Mouse (Mus musculus) megakaryocyte, adult 5-6 weeks (primary cell): Measurements from ENCODE around the gene Pitpnb. TPM values are rescaled to one million over a fixed set of nuclear protein-coding genes. Genes with fewer than 3 reads are reported as not detected.

Experiments used
- ATAC-seq: 2 replicates; pipeline ENCODE4 v1.8.0; 2016; ENCODE audit warnings: mild to moderate bottlenecking, inconsistent platforms; ENCODE audit not compliant: poor library complexity, severe bottlenecking
- total RNA-seq, 2 experiments: library from RNA; stranded (forward) in 1 of 2; stranded (reverse) in 1 of 2; fragments of 153-499, 151-499 nt in 1 of 2; fragments of 221-1000, 200-1000 nt in 1 of 2; gene quantifications; 2 replicates each; pipeline versions ENCODE4 v1.2.3 to v1.2.4; 2015 to 2017

Pitpnb gene
- total RNA-seq, 2 experiments from 2014 or later = 12.6 to 46.7 TPM

DNA sequence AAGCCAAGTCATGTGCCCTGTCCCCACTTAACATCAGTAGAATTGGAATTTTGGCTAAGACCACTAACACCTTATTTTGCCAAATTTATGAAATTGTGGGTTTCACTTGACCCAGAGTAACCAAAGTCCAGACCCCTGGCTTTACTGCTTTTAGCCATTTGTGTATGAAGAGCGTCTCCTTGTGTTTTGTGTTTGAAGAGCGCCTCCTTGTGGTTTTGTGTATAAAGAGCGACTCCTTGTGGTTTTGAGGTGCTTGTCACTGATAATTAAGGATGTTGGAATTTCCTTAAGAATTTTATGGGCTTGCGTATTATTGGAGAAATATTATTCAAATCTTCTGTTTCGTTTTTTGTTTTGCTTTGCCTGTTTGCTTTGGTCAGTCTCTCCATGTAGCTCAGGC lies 11.0 kb downstream of the Pitpnb start:
- peak; percentile 49; the same call in 1 of the 2 replicates for ATAC-seq

DNA sequence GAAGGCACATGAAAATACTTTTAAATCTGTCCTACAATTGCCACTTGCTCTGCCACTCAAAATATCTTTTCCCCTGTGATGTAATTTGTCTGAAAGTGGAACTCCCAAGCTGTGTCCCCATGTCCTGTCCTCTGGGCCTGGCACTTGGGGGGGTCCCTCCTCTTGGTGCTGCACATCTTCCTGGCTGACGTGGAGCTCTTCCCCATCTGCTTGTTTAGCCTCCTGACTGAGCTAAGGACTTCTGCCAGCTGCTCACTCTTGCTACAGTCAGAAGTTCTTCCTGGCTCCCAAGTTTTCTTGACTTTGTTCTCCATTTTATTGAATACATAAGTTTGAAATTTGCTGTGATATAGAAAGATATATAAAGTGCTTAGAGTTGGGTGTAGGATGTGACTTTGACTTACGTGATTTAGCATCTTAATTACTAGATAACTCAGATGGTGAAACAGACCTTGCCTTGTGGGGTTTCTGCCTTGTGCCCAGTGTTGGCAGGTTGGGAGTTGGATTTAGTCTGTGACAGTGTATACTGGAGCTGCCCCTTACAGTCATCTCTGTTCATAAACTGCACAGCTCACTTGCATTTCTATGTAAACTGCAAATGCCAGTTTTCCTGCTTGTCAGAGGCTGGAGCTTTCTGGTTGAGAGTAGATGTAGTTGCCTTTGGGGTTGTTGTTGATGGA lies 14.3 kb downstream of the Pitpnb start:
- no peak for ATAC-seq

DNA sequence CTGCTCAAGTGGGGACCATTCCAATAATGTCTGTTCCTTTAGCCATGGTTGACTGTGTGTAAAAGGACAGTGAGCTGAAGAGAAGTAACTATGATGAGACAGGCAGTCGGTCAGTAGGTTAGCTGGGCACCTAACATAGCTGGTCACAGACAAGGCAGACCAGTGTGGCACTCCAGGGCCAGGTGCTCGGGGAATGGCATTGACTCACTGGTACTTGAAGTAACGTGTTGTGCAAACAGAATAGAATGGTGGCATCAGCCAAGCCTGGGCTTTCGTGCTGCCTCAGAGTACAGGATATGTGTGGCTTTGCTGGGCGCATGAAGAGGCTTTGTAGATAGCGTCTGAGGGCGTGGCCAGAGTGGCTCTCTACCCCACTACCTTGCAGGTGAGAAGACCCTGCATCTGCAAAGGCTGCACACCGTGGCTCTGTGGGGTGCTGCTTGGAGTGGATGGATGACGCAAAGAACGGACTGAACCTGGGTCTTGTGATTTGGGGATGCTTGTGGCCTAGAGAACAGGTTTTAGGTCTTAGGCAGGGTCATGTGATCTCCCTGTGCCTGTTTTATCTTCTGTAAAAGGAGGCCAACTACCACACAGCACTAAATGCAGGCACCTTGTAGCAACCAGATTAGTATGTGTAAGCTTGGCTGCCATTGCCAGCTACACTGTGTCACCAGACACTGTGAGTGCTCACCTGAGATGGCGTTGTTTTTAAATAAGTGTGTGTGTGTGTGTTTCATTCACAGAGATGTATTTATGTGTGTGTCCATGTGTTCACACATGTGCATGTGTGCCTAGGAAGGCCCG lies 26.5 kb downstream of the Pitpnb start:
- 0 out of 2 replicates have a peak, but pooled peaks have one; percentile 15 for ATAC-seq

DNA sequence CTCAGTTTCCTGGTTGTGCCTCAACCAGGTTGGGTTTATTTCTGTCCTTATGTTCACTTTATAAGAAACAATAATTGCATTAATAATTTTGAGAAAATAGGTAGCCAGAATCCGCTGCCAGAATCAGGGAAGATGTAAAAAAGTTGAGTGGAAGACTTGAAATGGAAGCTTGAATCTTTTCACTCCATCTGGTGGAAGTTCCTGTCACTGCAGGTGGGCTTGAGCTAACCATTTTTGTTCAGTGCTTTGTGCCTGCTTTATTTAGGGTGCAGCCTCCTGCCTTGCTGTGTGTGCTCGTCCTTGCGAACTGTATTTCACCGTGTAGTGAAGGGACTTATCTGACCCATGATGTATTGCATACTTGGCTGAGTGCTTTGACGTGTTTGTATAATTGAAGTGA lies 30.0 kb downstream of the Pitpnb start:
- no peak for ATAC-seq

DNA sequence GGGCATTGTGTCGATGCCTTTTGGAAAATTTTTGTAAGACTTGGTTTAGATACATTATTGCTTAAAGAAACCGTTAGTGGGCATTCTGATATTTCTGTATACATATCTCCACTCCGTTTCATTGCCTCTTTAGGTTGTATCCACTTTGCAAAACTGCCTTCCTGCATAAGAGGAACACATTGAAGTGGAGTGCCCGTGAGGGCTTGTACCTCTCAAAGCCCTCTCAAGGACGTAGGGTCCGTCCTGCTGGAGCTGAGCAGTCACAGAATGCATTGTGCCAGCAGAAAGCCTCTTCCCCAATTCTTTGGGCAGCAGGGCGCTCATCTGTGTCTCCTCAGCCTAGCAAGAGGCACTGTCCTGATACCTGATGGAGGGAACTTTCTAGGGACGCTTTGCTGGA lies 30.5 kb downstream of the Pitpnb start:
- ATAC-seq = no peak

DNA sequence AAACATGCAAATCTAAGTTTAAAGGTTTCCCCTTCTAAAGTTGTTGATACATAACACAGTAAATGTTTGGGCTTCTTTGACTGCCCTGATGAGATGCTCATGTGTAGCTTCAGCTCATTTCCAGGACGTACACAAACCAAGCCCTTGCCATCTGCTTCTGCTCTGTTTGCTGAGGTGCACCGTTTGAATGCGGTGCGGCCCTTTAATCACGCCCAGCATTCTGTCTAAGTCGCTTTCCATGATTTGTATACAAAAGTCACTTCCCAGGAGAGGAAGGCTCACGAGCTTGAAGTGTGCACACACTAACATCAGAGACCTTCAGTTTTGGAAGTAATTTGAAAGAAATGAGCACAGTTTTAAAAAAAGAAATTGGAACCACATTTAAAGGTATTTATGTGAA lies 31.3 kb downstream of the Pitpnb start:
- no peak for ATAC-seq

DNA sequence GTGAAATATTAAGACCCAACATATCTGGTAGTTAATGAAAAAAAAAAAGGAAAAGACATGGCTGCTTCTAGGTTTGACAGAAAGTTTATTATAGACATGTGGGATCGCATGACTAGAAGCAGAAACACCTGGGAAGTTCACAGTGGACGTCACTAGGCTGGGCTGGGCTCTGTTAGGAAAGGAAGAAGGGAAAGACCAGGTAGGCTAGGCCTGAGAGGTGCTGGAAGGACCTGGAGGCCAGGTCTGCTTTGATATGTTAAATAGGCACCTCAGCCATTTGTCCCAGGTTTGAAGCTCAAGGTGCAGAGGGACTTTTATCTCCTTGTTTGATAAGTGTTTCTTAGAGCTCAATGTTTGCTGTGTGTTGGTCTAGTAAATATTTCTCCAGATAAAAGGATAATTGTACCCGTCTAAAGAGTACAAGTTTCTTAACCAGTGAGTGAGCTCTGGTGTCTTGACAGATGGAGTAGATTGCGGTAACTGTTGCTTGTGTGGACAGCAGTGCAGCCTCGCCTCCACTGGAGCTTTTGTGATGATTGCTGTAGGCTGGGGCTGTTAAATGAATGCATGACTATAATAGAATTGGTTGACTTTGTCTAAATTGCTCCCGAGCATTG lies 33.0 kb downstream of the Pitpnb start:
- no peak for ATAC-seq

DNA sequence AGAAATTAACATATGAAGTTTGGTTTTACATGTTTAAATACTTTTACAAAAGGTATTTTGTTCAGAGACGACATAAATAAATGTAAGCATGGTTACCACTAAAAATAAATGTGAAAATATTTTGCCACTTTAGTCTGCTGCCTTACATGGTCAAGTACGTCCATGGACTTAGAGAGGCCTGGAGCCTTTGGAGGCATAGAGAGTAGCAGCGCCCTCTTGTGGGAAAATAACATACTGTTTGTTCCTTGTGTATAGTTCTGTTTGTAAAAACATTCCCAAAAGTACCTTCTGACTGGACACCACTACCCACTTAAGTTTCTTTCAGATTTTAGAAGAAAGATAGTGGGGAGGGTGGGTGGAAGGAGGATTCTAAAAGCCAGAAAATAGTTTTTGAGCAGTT lies 34.0 kb downstream of the Pitpnb start:
- no peak for ATAC-seq

DNA sequence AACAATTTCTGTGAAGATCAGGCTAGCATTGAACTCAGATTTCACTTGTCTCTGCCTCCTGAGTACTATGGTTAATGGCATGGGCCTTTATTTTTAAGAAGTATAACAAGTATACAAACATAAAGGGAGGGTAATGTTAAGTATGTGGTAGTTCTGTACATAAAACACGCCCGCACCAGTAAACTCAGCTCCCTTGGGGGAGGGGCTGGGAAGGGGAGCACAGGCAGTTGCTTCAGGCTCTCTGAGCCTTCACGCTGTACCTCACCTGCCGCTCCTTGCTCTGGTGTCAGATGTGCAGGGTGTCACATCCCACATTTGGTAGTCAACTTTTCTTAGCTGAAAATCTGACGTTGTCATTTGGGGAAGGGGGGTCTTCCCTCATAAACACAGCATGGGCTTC lies 35.6 kb downstream of the Pitpnb start:
- ATAC-seq = no peak

DNA sequence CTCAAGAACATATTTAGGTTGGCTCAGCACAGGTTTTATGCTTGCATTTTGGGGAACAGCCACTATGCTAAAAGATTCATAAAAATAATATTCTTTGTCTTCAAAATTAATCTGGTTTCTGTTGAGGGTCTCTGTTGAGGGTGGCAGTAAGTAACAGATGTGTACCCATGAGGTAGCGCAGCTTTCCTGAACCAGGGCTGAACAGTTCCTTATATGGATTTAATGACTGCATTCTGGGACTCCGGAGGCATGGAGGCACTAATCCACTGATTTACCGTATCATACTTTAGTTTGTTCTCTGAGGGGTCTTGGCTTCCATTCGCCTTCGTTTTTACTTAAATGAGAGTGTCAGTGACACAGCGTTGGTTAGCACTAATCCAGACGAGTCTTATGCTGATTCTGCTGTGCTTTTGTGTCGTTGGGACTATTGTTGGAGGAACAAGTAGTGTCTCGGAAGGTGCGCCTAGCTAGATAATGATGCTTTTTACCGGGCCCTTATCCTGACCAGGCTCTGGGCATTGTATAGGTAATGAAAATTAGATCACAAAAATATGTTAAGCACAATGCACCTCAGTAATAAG lies 37.5 kb downstream of the Pitpnb start:
- ATAC-seq = no peak

DNA sequence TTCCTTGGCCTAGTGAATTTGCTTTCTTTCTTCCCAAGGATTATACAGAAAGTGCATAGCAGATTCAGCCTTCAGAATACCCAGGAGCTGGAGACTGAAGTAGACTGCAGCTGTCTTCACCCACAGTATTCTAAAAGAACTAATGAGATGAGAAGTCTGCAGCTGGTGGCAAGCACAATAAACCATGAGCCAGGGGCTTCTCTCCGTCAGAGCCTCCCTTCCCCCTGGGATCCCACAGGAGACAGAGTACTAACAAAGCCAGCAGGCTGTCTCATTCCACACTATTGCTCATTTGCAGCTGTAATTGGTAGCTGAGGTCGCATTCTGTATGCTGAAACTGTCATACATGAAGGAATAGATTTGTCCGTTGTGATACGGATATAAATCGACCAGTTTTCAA lies 38.0 kb downstream of the Pitpnb start:
- no peak for ATAC-seq

DNA sequence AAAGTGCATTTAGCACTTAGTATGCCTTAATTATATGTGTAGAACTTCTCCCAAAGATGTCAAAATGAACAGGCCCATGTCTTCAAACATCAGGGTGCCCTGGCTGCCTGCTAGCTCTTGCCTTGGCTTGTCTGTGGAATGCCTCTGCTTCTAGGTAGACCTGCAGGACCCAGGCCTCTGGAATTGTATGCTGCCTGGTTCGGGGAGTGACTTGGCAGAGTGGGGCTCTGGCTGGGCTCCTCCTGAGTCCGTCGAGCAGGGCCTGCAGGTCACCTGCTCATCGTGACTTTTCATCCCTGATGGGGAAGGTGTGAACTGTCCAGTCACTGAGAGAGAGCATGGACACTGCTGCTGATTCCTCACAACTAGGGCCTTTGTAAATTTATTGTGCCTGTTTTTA lies 45.1 kb downstream of the Pitpnb start:
- no peak for ATAC-seq

DNA sequence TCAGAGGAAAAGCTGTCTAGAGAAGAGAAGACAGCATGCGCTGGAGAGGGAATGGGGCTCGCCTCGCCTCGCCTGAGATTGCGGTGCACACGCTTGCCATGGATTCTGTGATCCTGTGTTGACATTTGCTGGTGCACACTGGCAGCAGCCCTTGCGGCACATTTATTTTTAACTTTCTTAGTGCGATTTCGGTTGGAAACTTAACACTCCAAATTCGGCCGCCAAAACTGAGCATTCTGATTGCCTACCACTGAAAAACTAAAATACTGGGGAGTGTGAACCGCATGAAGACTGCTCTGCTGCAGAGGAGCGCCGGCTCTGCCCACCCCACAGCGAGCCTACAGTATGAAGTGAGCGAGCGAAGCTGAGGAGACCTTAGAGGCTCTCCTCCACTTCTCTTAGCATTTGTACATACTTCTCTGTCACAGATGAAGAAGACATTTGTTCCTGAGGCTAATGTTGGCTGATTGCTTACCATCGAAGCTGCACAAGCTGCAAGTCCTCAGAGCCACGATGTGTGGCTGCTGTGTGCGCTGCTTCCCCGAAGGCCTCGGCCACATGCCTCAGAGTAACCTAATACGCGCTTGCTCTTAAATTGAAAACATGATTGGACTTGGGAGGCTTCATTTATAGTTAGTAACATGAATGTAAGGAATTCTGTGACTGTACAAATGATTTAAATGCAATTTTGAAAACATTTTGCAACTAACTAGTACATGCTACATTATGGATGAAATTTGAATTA lies 45.9 kb downstream of the Pitpnb start:
- ATAC-seq = no peak

DNA sequence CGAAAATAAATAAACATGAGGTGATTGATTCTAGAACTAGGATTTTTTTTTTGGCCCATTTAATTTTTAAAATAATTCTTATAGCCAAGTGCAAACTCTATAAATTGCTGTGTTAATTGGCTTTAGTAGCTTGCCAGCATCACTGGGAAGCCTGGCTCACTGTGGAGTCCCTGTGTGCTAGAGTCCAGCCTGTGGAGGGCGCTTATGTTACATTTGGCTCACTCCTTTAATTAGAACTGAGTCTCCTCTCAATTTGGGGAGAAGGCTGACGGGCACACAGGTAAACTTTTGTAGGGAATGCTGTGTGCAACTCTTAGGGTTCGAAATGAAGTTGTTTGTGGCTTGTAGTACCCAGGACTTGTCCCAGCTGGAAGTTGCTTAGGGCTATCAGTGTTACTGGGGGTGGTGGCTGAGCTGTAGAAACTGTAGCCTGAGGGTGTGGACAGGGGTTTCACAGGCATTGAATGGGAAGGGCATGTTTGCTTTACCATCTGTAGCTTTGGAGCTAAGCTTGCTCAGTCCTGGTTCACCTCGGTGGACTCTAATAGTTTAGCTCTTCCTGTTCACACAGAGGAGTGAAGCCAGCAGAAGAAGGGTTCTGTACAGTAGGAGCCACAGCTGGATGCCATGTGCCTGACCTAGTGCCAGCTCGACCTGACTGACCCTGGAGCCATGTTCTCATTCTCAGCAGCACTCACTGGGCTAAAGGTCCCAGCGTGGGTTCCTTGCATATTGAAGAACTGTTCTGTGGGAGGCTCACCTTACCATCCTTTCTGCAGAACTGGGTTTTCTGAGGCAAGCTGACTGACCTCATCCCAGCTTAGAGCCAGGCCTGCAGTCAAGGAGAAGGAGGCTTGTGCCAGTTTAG lies 47.8 kb downstream of the Pitpnb start:
- no peak for ATAC-seq

DNA sequence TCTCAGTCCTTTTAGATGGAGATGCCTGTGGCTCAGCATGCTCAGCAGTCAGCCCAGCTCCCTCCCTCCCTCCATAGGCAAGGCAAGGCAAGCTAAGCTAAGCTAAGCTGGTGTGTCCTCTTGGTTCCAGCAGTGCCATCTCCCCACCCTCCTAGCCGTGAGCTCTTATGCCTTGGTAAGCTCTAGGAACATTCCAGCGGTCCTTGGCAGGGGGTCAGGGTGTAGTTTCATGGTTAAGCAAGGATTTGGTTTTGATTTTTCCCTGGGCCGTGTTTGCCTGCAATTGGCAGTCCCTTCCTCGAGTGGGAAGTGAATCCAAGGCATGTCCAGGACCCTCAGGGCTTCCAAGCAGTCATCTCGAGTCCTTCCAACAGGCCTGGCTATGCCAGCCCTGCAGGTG lies 52.8 kb downstream of the Pitpnb start:
- ATAC-seq = no peak

DNA sequence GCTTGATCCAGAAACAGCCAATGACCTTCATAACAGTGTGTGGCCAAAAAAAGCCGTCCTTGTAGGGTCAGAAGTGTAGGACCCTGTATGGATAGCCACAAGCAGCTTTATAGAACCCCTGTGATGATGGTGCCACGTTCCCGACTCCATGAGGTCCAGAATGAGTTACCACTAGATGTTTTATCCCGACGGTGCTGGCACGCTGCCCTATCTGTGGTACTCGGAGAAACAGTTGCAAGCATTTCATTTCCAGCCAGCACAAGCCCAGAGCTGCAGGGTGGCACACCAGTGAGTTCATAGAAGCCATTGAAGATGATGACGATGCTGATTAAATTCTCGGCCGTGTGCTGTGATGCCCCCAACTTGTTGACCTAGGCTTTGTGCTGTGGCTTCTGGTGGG lies 60.3 kb downstream of the Pitpnb start:
- ATAC-seq = no peak

DNA sequence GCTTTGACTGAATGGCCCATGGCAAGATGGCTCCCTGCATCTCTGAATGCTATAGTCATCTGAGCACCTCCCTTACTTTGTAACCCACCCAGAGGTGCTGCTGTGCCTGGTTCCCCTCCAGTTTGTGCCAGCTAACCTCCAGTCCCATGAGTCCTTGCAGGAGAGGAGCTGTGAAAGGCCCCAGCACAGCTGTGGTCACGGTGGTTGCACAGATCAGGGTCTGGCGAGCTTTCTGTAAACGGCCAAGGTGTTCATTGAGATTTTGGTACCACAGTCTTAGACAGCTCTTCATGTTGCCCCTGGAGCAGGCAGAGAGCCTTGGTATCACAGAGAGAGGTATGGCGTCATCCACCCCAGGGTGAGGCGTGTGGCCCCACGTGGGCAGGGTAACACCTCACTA lies 60.9 kb downstream of the Pitpnb start:
- no peak for ATAC-seq

DNA sequence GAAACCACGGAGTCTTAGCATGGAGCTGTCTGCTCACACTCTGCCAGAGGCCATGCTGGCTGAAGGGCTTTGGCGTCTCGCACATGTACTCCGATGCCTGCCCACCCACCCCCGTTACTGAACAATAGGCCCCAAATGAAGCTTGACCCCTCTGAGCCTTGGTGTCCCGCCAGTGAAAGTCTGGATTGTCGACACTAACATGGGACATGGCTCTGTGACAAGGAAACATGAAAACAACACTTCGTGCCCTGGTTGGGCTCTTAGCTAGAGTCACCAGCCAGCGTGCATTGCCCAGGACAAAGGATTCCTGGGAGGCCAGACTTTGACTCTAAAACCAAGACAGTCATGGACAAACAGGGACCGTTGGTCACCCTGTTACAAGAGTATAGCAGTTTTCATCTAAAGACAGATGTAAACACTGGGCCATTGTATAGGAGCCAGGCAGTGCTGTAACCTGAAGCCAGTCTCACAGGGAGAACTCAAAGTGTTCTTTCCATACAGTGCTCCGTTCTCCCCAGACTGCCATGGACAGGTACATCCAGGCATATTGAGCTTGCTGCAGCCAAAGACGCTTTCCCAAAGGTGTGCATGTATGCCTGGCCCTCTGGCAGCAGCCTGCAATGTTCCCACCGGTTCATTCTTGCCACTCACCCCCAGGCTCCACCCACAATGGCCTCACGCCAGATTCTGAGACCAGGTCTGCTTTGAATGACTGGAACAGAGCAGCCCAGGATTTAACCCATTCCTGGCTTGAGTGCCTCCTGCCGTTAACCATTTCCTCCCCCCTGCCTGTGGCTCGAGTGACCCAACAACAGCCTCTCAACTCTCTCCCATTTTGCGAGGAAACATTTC lies 63.0 kb downstream of the Pitpnb start:
- no peak for ATAC-seq
